Mouse (Mus musculus) left cerebral cortex, postnatal 25 days (tissue): Measurements from ENCODE around the gene Trpm8. TPM values are rescaled to one million over a fixed set of nuclear protein-coding genes. Genes with fewer than 3 reads are reported as not detected.

Source experiments
- DNase-seq, 2 experiments: peaks; one replicate each; pipeline ENCODE4 v3.0.0; 2022; ENCODE audit warnings: low spot score in 2 of 2, mixed read lengths in 1 of 2
- intact Hi-C: fragments of 180-260 bp; cut with DNase I; formaldehyde crosslinking; loops from one replicate; pipeline ENCODE4 v1.15.1; 2025
- total RNA-seq, 2 experiments: library from RNA; stranded (reverse); gene quantifications; 2 replicates each; pipeline ENCODE4 v1.2.3; 2021

The Trpm8 gene
- total RNA-seq, 2 experiments from 2014 or later: 0.11 to 0.21 TPM

DNA sequence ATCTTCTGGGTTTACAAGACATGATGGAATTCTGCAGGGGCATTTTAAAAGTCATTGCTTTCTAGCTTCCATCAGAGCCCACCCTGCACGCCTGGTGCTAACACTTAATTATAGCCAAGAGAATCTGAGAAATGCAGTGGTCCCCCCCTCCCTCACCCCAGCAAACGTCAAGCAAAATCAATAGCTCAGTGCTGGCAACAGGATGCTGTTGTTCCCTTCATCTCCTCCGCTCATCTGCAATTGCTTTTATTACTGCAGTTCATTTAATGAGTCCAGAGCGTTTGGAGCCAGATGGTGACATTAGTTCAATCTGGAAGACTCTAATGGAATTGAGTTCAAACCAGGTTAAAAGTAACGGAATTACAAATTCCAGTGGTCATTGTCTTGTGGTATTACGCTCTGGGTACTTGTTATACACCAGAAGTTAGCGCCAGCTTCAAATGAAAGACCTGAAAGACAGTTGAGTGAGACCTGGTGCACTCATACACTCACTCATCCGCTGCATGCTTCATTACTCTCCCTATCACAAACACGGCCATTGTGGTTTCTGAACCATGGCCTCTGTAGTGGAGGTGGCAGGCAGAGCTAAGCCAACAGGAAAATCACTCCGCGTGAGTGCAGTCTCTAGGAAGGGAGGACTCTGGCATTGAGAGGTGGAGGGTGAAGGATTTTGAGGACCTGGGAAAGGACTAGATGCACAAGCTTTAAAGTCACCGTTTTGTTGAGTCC, 128.8 kb downstream of the Trpm8 start:
- intact Hi-C loops: no loop called here
- DNase-seq: no peak

- DNase-seq: no peak
- intact Hi-C loops: no loop called here
Observed at GRCm38 (mm10) chr1:88406807-88407198, 129.3 kb downstream of the Trpm8 start, which contains the start of gene Spp2. Gene Spp2, plus strand, starts transcription at chr1:88406961.

- DNase-seq: no peak
- intact Hi-C loops: no loop called here
Observed at GRCm38 (mm10) chr1:88408340-88408739, 130.9 kb downstream of the Trpm8 start.

- intact Hi-C loops: no loop called here
- DNase-seq: no peak
Observed at GRCm38 (mm10) chr1:88412013-88412412, 134.6 kb downstream of the Trpm8 start.

GRCm38 (mm10) chr1:88418943-88419342, 141.5 kb downstream of the Trpm8 start:
- intact Hi-C loops: no loop called here
- DNase-seq: no peak

- intact Hi-C loops: loop anchor here (5.0 kb wide), 1 partner anchor 770 kb away; no protein-coding TSS in a partner anchor
- no peak for DNase-seq
Observed at GRCm38 (mm10) chr1:88422045-88422444, 144.6 kb downstream of the Trpm8 start.

- intact Hi-C loops: loop anchor here (5.0 kb wide), 1 partner anchor 769 kb away; no protein-coding TSS in a partner anchor
- DNase-seq: peak in 1 of 2 experiments; percentile 10
Observed at GRCm38 (mm10) chr1:88422846-88423395, 145.5 kb downstream of the Trpm8 start.

- intact Hi-C loops: loop anchor here (1.0 to 5.0 kb wide), 3 partner anchors 281 to 768 kb away; no protein-coding TSS in a partner anchor
- DNase-seq: peak; percentile 74 to 85
Observed at GRCm38 (mm10) chr1:88424602-88425252, 147.3 kb downstream of the Trpm8 start.

DNA sequence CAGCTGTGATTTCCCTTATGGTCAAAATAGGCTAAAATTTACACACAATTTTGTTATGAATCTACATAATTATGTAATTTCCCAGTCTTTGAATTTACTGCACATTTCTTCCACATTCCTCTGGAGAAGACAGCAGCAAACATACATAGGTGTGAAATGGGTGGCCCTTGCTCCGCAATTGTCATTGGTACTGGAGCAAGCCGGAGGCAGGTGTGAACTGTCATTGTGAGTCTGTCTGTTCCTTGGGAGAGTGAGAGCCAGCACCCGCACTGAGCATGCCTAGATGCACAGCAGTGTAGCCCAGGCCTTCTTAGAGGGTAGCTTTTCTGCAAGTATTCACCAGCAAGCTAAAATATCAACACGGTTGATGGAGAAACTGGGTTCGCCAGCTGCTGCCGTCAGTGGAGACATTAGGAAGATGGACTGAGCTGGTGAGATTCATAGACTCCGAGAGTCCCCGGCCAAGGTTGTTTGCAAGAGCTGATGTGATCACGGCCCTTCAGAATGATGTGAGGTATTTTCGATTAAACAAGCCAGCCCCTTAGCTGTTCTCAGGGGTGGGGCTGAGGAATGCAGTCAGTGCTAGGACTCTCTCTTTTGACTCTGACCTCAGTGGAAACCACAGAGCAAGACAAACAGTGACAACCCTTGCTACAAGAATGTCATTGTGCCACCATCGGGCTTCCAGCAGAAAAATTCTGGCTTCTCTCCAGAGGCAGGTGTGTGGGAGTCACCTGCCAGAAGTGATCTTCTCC, 150.7 kb downstream of the Trpm8 start:
- intact Hi-C loops: no loop called here
- DNase-seq: peak; percentile 17 to 59

DNA sequence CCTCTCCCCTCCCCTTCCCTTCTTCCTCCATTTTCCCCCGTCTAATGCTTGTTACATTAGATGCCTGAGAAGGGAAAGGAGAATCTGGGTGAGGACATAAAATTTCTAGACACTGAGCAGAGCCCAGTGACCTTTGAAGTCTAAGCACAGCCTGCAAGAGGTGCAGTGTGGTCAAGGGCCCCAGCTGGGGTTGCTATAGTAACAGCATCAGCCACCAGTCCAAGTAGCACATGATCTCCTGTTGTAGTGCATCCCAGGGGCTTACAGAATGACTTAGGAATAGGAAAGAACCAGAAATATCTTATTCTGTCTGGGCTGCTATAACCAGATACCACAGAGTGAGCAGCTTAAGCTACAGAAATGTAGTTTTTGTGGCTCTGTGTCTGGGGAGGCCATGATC, 152.0 kb downstream of the Trpm8 start:
- intact Hi-C loops: no loop called here
- no peak for DNase-seq

- intact Hi-C loops: no loop called here
- no peak for DNase-seq
Observed at GRCm38 (mm10) chr1:88431262-88431661, 153.8 kb downstream of the Trpm8 start.

GRCm38 (mm10) chr1:88432601-88433000, 155.1 kb downstream of the Trpm8 start:
- intact Hi-C loops: no loop called here
- no peak for DNase-seq

DNA sequence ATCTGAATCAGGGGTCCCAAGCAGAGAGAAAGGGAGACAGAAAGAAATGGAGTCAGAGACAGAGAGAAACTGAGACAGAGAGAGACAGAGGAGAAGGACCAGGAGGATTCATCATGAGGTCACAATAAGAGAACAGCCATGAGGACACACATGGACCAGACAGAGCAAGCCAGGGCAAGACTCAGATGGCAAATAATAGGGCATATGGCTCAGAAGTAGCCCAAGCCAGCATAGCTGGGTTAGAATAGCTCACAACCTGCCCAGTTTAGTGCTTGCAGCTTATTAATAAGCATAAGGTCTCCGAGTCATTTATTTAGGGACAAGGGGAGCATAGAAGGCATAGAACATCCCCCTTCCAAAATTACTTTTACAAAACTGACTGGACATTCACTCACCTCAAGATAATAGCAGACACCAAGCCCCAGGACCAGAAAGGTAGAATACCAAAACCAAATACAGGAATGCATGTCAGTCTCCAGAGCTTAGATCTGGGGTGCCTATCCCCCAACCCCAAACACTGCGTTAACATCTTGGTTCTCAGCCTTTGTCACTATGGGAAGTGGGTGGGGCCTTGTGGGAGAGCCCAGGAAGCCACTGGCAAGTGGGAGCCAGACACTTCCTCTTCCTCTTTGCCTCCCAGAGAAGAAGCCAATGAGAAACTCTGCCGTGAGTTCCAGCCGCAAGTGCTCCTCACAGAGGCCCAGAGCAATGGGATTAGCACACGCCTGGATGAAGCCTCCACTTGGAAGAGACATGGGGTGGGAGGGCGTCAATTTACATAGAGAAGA, 155.8 kb downstream of the Trpm8 start:
- intact Hi-C loops: no loop called here

GRCm38 (mm10) chr1:88434057-88434456, 156.6 kb downstream of the Trpm8 start:
- intact Hi-C loops: no loop called here

More for the DNA sequence above, 155.8 kb downstream of the Trpm8 start:
- DNase-seq: no peak

DNA sequence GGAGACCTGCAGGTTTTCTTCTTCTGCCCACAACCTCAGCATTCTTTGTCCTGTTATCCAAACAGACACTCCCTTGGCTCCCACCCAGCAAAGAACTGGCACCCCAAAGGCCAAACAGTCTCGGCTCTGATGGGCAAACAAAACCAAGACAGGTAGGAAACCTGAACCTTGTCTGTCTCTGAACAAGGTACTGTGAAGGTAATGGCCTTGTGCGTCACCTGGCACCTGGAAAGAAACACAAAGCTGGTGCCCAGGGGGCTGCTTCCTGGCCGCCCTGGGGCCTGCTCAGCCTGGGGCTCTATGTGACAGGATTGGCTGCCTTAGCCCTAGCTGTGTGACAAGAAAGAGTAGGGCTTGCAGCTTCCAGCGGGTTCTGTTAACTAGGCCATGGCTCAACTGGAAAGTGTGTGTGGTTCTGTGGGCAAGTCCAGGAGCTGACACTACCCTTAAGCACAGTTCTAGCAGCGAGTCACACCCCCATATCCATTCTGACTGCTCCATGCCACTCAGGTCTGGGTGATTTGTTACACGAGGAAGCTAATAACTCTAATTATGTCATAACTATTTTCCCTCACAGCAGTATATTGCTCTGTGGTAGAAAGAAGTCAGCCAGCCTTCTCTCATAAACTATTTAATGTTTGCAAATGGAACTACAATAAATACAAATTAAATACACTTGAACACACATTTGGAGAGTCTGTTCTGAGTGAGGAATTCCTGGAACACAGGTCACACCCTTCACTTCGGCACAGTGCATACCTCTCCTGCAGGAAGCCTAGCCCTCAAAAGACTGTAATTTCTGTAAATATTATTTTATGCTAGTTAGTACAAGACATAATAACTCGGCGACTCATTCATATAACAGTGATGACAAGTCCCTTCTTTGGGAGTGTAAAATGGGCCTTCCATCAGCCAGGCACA, 160.0 kb downstream of the Trpm8 start:
- no peak for DNase-seq
- intact Hi-C loops: no loop called here

More at GRCm38 (mm10) chr1:88434057-88434456, 156.6 kb downstream of the Trpm8 start:
- no peak for DNase-seq
